Mouse (Mus musculus) MEL (cell line): Measurements from ENCODE around the gene Cmss1. TPM values are rescaled to one million over a fixed set of nuclear protein-coding genes. Genes with fewer than 3 reads are reported as not detected.

ENCODE experiments used
- DNase-seq: peaks from one replicate; pipeline ENCODE4 v3.0.0; 2011; ENCODE audit warnings: low read depth, low spot score
- H3K27ac ChIP-seq: 2 replicates; pipeline ENCODE4 v1.5.1; 2012; ENCODE audit warnings: low read depth, mild to moderate bottlenecking, control low read depth, low read length, moderate library complexity; ENCODE audit not compliant: control insufficient read depth
- H3K27me3 ChIP-seq, 2 experiments: fragments of 150-350 bp in 1 of 2; sonication (generic) in 1 of 2; 2 replicates each; pipeline ENCODE4 v1.6.1; 2012; ENCODE audit warnings: low read length in 2 of 2, mild to moderate bottlenecking in 2 of 2, improper control_type of control experiment in 1 of 2, moderate library complexity in 1 of 2; ENCODE audit not compliant: insufficient read depth in 2 of 2, control insufficient read depth in 1 of 2
- H3K36me3 ChIP-seq, 2 experiments: 2 replicates each; pipeline ENCODE4 v1.6.1; 2012 to 2014; ENCODE audit warnings: low read length in 2 of 2, improper control_type of control experiment in 1 of 2, inconsistent platforms in 1 of 2, mild to moderate bottlenecking in 1 of 2; ENCODE audit not compliant: insufficient read depth in 2 of 2, control insufficient read depth in 1 of 2
- H3K4me1 ChIP-seq, 2 experiments: fragments of 150-350 bp in 1 of 2; sonication (generic) in 1 of 2; 2 replicates each; pipeline ENCODE4 v1.6.1; 2012; ENCODE audit warnings: low read length in 2 of 2, improper control_type of control experiment in 1 of 2, mild to moderate bottlenecking in 1 of 2; ENCODE audit not compliant: insufficient read depth in 2 of 2, control insufficient read depth in 1 of 2
- H3K4me3 ChIP-seq, 2 experiments: fragments of 150-350 bp in 1 of 2; sonication (generic) in 1 of 2; 2 replicates each; pipeline ENCODE4 v1.5.1; 2012; ENCODE audit warnings: low read depth in 2 of 2, low read length in 2 of 2, mild to moderate bottlenecking in 2 of 2, moderate library complexity in 2 of 2, control low read depth in 1 of 2, improper control_type of control experiment in 1 of 2; ENCODE audit not compliant: control insufficient read depth in 1 of 2, insufficient read depth in 1 of 2
- H3K79me2 ChIP-seq: 2 replicates; pipeline ENCODE4 v1.6.1; 2012; ENCODE audit warnings: mild to moderate bottlenecking, low read length, moderate library complexity; ENCODE audit not compliant: control insufficient read depth, poor library complexity, insufficient read depth
- H3K9ac ChIP-seq: 2 replicates; pipeline ENCODE4 v1.6.1; 2012; ENCODE audit warnings: low read depth, mild to moderate bottlenecking, control low read depth, low read length, moderate library complexity; ENCODE audit not compliant: control insufficient read depth, poor library complexity, severe bottlenecking
- H3K9me3 ChIP-seq: fragments of 150-350 bp; sonication (generic); replicated peaks from 2 replicates; pipeline ENCODE4 v1.6.1; 2012; ENCODE audit warnings: mild to moderate bottlenecking, low read length, improper control_type of control experiment, moderate library complexity; ENCODE audit not compliant: insufficient read depth
- BHLHE40 ChIP-seq: IDR thresholded peaks from 2 replicates; pipeline ENCODE4 v1.6.1; 2012; ENCODE audit warnings: low read depth, mild to moderate bottlenecking, inconsistent platforms, low read length, improper control_type of control experiment, borderline replicate concordance
- CHD1 ChIP-seq: IDR thresholded peaks from 2 replicates; pipeline ENCODE4 v1.6.1; 2012; ENCODE audit warnings: low read depth, mild to moderate bottlenecking, inconsistent platforms, low read length, improper control_type of control experiment
- CHD2 ChIP-seq: IDR thresholded peaks from 2 replicates; pipeline ENCODE4 v1.6.1; 2011; ENCODE audit warnings: low read length, improper control_type of control experiment
- CTCF ChIP-seq, 3 experiments: IDR thresholded peaks in 2 of 3; conservative IDR thresholded peaks in 1 of 3; 2 replicates each; pipeline ENCODE4 v1.5.1; 2011 to 2012; ENCODE audit warnings: low read length in 3 of 3, low read depth in 2 of 3, mild to moderate bottlenecking in 2 of 3, improper control_type of control experiment in 1 of 3, inconsistent platforms in 1 of 3, mixed read lengths in 1 of 3, moderate library complexity in 1 of 3; ENCODE audit not compliant: control insufficient read depth in 1 of 3, insufficient read depth in 1 of 3, poor library complexity in 1 of 3, severe bottlenecking in 1 of 3
- E2F4 ChIP-seq: IDR thresholded peaks from 2 replicates; pipeline ENCODE4 v1.6.1; 2011; ENCODE audit warnings: low read depth, low read length, improper control_type of control experiment, borderline replicate concordance
- ELF1 ChIP-seq: IDR thresholded peaks from 2 replicates; pipeline ENCODE4 v1.6.1; 2014; ENCODE audit warnings: low read depth, mild to moderate bottlenecking, inconsistent platforms, low read length, improper control_type of control experiment, moderate library complexity
- EP300 ChIP-seq, 2 experiments: IDR thresholded peaks; 2 replicates each; pipeline ENCODE4 v1.6.1; 2011; ENCODE audit warnings: improper control_type of control experiment in 2 of 2, low read length in 2 of 2, low read depth in 1 of 2, mild to moderate bottlenecking in 1 of 2
- GABPA ChIP-seq: IDR thresholded peaks from 2 replicates; pipeline ENCODE4 v1.6.1; 2012; ENCODE audit warnings: low read depth, mild to moderate bottlenecking, inconsistent platforms, low read length, improper control_type of control experiment, moderate library complexity
- HCFC1 ChIP-seq: IDR thresholded peaks from 2 replicates; pipeline ENCODE4 v1.6.1; 2012; ENCODE audit warnings: low read depth, mild to moderate bottlenecking, inconsistent platforms, low read length, improper control_type of control experiment, moderate library complexity
- JUND ChIP-seq: IDR thresholded peaks from 2 replicates; pipeline ENCODE4 v1.6.1; 2011; ENCODE audit warnings: low read depth, mild to moderate bottlenecking, improper control_type of control experiment, low read length
- KAT2A ChIP-seq: conservative IDR thresholded peaks from 2 replicates; pipeline ENCODE4 v1.6.1; 2012; ENCODE audit warnings: low read depth, low read length, improper control_type of control experiment, inconsistent platforms
- MAFK ChIP-seq: IDR thresholded peaks from 2 replicates; pipeline ENCODE4 v1.6.1; 2011; ENCODE audit warnings: low read depth, mild to moderate bottlenecking, low read length, improper control_type of control experiment, borderline replicate concordance
- MAX ChIP-seq: IDR thresholded peaks from 2 replicates; pipeline ENCODE4 v1.6.1; 2011; ENCODE audit warnings: low read length, improper control_type of control experiment
- MAZ ChIP-seq: IDR thresholded peaks from 2 replicates; pipeline ENCODE4 v1.6.1; 2012; ENCODE audit warnings: low read depth, mild to moderate bottlenecking, inconsistent platforms, low read length, improper control_type of control experiment
- MEF2A ChIP-seq: IDR thresholded peaks from 2 replicates; pipeline ENCODE4 v1.6.1; 2014; ENCODE audit warnings: low read depth, mild to moderate bottlenecking, inconsistent platforms, low read length, improper control_type of control experiment; ENCODE audit not compliant: poor library complexity, insufficient replicate concordance, severe bottlenecking; ENCODE audit errors: extremely low read depth
- MXI1 ChIP-seq: IDR thresholded peaks from 2 replicates; pipeline ENCODE4 v1.6.1; 2011; ENCODE audit warnings: mild to moderate bottlenecking, low read depth, low read length, improper control_type of control experiment
- MYB ChIP-seq: IDR thresholded peaks from 2 replicates; pipeline ENCODE4 v1.6.1; 2011; ENCODE audit warnings: mild to moderate bottlenecking, low read depth, low read length, improper control_type of control experiment
- POLR2AphosphoS5 ChIP-seq: IDR thresholded peaks from 2 replicates; pipeline ENCODE4 v1.6.1; 2012; ENCODE audit warnings: low read depth, borderline replicate concordance, mild to moderate bottlenecking, inconsistent platforms, low read length, moderate library complexity, mixed read lengths
- SIN3A ChIP-seq: IDR thresholded peaks from 2 replicates; pipeline ENCODE4 v1.6.1; 2012; ENCODE audit warnings: low read length, improper control_type of control experiment, inconsistent platforms
- SMC3 ChIP-seq: IDR thresholded peaks from 2 replicates; pipeline ENCODE4 v1.6.1; 2011; ENCODE audit warnings: low read depth, low read length, improper control_type of control experiment
- TAL1 ChIP-seq: IDR thresholded peaks from 2 replicates; pipeline ENCODE4 v1.6.1; 2012; ENCODE audit warnings: mild to moderate bottlenecking, inconsistent platforms, low read length, moderate library complexity, mixed read lengths
- USF2 ChIP-seq, 2 experiments: IDR thresholded peaks; 2 replicates each; pipeline ENCODE4 v1.6.1; 2011 to 2012; ENCODE audit warnings: improper control_type of control experiment in 2 of 2, low read length in 2 of 2, borderline replicate concordance in 1 of 2, inconsistent platforms in 1 of 2, low read depth in 1 of 2, mild to moderate bottlenecking in 1 of 2; ENCODE audit not compliant: insufficient read depth in 1 of 2
- ZKSCAN1 ChIP-seq: IDR thresholded peaks from 2 replicates; pipeline ENCODE4 v1.6.1; 2012; ENCODE audit warnings: low read depth, mild to moderate bottlenecking, inconsistent platforms, low read length, improper control_type of control experiment, moderate library complexity
- ZMIZ1 ChIP-seq: IDR thresholded peaks from 2 replicates; pipeline ENCODE4 v1.6.1; 2012; ENCODE audit warnings: low read depth, mild to moderate bottlenecking, inconsistent platforms, low read length, improper control_type of control experiment, moderate library complexity
- ZNF384 ChIP-seq: IDR thresholded peaks from 2 replicates; pipeline ENCODE4 v1.6.1; 2012; ENCODE audit warnings: low read depth, mild to moderate bottlenecking, inconsistent platforms, low read length, improper control_type of control experiment
- polyA plus RNA-seq, 2 experiments: library from polyadenylated mRNA; stranded (reverse) in 1 of 2; unstranded in 1 of 2; fragments of >175 nt in 1 of 2; fragments of >200 nt in 1 of 2; gene quantifications; 2 replicates each; pipeline versions ENCODE4 v1.2.1 to v1.2.4; 2012; ENCODE audit warnings: low replicate concordance in 2 of 2, low read depth in 1 of 2; ENCODE audit not compliant: insufficient read length in 2 of 2, insufficient read depth in 1 of 2, missing spikeins in 1 of 2
- total RNA-seq: library from RNA; depleted of rRNA; stranded (reverse); fragments of 300-350 nt; gene quantifications from 2 replicates; pipeline ENCODE4 v1.2.3, GENCODE M21; 2012

Cmss1 gene
- total and polyA plus RNA-seq, 3 experiments: 80.9 to 94.7 TPM; not detected in 1

GRCm38 (mm10) chr16:57419881-57420280 is 186.8 kb downstream of the Cmss1 start:
- Histone ChIP-seq H3K9ac (no peak overlapping the region), H3K36me3 (peaks cover 0 to 3% of the 10 kb centered on the region in 2 experiments; a peak in 2 of 4 replicates), H3K4me3 (no peak overlapping the region), H3K27me3 (no peaks in the 10 kb centered on the region), H3K9me3 (no peaks in the 10 kb centered on the region), H3K79me2 (no peaks in the 10 kb centered on the region), H3K4me1 (no peaks in the 10 kb centered on the region; a peak in 1 of 4 replicates), H3K27ac (no peak overlapping the region)
- no peak for TF ChIP-seq HCFC1
- no peak for TF ChIP-seq BHLHE40
- TF ChIP-seq MAZ: no peak
- TF ChIP-seq ZMIZ1: no peak
- TF ChIP-seq EP300 (IDR thresholded peaks at IDR 0.05; ENCODE audit: low read depth in 1 of 2, low read length in 2 of 2): no peak
- TF ChIP-seq E2F4: no peak
- TF ChIP-seq JUND: no peak
- TF ChIP-seq MAX: no peak
- no peak for TF ChIP-seq MXI1
- no peak for TF ChIP-seq POLR2AphosphoS5
- TF ChIP-seq TAL1: no peak
- TF ChIP-seq SMC3: no peak
- DNase-seq: no peak

- DNase-seq: no peak
- Histone ChIP-seq H3K27ac (no peak overlapping the region), H3K4me1 (no peaks in the 10 kb centered on the region; a peak in 1 of 4 replicates), H3K36me3 (peaks cover 0 to 3% of the 10 kb centered on the region in 2 experiments; a peak in 2 of 4 replicates), H3K4me3 (no peak overlapping the region), H3K27me3 (no peaks in the 10 kb centered on the region), H3K9ac (no peak overlapping the region), H3K79me2 (no peaks in the 10 kb centered on the region), H3K9me3 (no peaks in the 10 kb centered on the region)
- no peak for TF ChIP-seq KAT2A
- no peak for TF ChIP-seq ZKSCAN1
- no peak for TF ChIP-seq BHLHE40
- no peak for TF ChIP-seq MYB
- TF ChIP-seq MAX: no peak
- no peak for TF ChIP-seq ELF1
- TF ChIP-seq GABPA: no peak
- no peak for TF ChIP-seq CTCF (IDR thresholded peaks at IDR 0.05 in 2 of 3, conservative IDR thresholded peaks at IDR 0.05 in 1 of 3; ENCODE audit: control insufficient read depth in 1 of 3, insufficient read depth in 1 of 3, low read depth in 2 of 3, low read length in 3 of 3, poor library complexity in 1 of 3, severe bottlenecking in 1 of 3)
- no peak for TF ChIP-seq MEF2A
- no peak for TF ChIP-seq SIN3A
- TF ChIP-seq JUND: no peak
- no peak for TF ChIP-seq ZMIZ1
- TF ChIP-seq USF2 (IDR thresholded peaks at IDR 0.05; ENCODE audit: borderline replicate concordance in 1 of 2, insufficient read depth in 1 of 2, low read depth in 1 of 2, low read length in 2 of 2): no peak
- TF ChIP-seq MAFK: no peak
- no peak for TF ChIP-seq ZNF384
- TF ChIP-seq TAL1: no peak
- no peak for TF ChIP-seq CHD2
- TF ChIP-seq SMC3: no peak
- no peak for TF ChIP-seq CHD1
Measured at GRCm38 (mm10) chr16:57419332-57419731, 187.3 kb downstream of the Cmss1 start.
